Mouse (Mus musculus): Measurements from ENCODE around the gene Rabggtb. TPM values are rescaled to one million over a fixed set of nuclear protein-coding genes. Genes with fewer than 3 reads are reported as not detected.

Gene Rabggtb
- polyA plus RNA-seq (2012; rRNA removed): 84.8 and 97.3 TPM in 2 replicates

GRCm38 (mm10) chr3:153912546-153913509 is at the start of gene Rabggtb:
Gene Rabggtb, minus strand, starts transcription at chr3:153913009.

GRCm38 (mm10) chr3:153944335-153944990 is 31.7 kb upstream of the Rabggtb start, which contains the start of gene Acadm:
Gene Acadm, minus strand, starts transcription at chr3:153944632.

GRCm38 (mm10) chr3:153906136-153906871 is 6.5 kb downstream of the Rabggtb start, which contains the start of gene Msh4:
Gene Msh4, minus strand, starts transcription at chr3:153906138.

Other genes starting within 250 kb of the Rabggtb start
- 14.1 and 15.7 TPM in 2 replicates for gene St6galnac3, start 187.8 kb downstream of the Rabggtb start, polyA plus RNA-seq (2012; rRNA removed)
- 0.06 TPM in 1 of 2 replicates, not detected in the other for gene Asb17, start 68.8 kb downstream of the Rabggtb start, polyA plus RNA-seq (2012; rRNA removed)
- 0.18 and 0.23 TPM in 2 replicates for gene Msh4, start 6.9 kb downstream of the Rabggtb start, polyA plus RNA-seq (2012; rRNA removed)
- gene Acadm, start 31.6 kb upstream of the Rabggtb start, polyA plus RNA-seq (2012; rRNA removed): 60.7 and 70.6 TPM in 2 replicates
- gene Slc44a5, start 60.4 kb upstream of the Rabggtb start, polyA plus RNA-seq (2012; rRNA removed): 15.2 and 15.9 TPM in 2 replicates